Mouse (Mus musculus): ENCODE data around the gene Mesd. TPM values are rescaled to one million over a fixed set of nuclear protein-coding genes. Genes with fewer than 3 reads are reported as not detected.

Gene Mesd
- total RNA-seq (2023): 10 to 100 TPM; 35.3 to 39.5 TPM

GRCm38 (mm10) chr7:83884021-83884658 is at the start of gene Mesd, which contains the start of gene Tlnrd1:
Gene Mesd, plus strand, starts transcription at chr7:83884466.
Gene Tlnrd1, minus strand, starts transcription at chr7:83884305.

Other genes with a start within 250 kb of the Mesd start
- gene Il16, start 138.7 kb upstream of the Mesd start, total RNA-seq (2023): 100 to 1,000 TPM; 193 to 209 TPM
- gene Cfap161, start 89.6 kb upstream of the Mesd start, total RNA-seq (2023): under 1 TPM in 1 of 2 experiments, not detected in 1; 0.76 TPM
- gene Tlnrd1, start 161 bp upstream of the Mesd start, total RNA-seq (2023): 10 to 100 TPM; 24.1 to 28.9 TPM
- not detected for gene Cemip, start 202.0 kb downstream of the Mesd start, total RNA-seq (2023)